Mouse (Mus musculus) gastrocnemius, postnatal 4 days (tissue): ENCODE measurements around the gene Phka2. TPM values are rescaled to one million over a fixed set of nuclear protein-coding genes. Genes with fewer than 3 reads are reported as not detected.

Experiments
- DNase-seq, 2 experiments: peaks; one replicate each; pipeline ENCODE4 v3.0.0; 2021 to 2022; ENCODE audit warnings: low spot score in 2 of 2, mixed read lengths in 2 of 2
- long read RNA-seq, 2 experiments: library from polyadenylated mRNA; stranded (forward); transcript quantifications; one replicate each; pipeline ENCODE4 v2.0.0; 2021
- total RNA-seq, 2 experiments: library from RNA; stranded (reverse); gene quantifications; 2 replicates each; pipeline ENCODE4 v1.2.3; 2021

Gene Phka2
- 10 to 100 TPM; 25.4 to 35.0 TPM for total RNA-seq
- long read RNA-seq, experiment 1, full-length matches to known transcripts, result 7 of 16 reads
- long read RNA-seq, experiment 1, partial matches to known transcripts, result 2 of 16 reads
- long read RNA-seq, experiment 1, other reads (novel, unspliced or antisense), result 7 of 16 reads
- long read RNA-seq, experiment 2, full-length matches to known transcripts, result 8 of 16 reads
- long read RNA-seq, experiment 2, partial matches to known transcripts, result 4 of 16 reads
- long read RNA-seq, experiment 2, other reads (novel, unspliced or antisense), result 4 of 16 reads

- DNase-seq, result peak; percentile 63 to 84
Observed at GRCm38 (mm10) chrX:160502048-160503041, at the start of gene Phka2. Phka2 (plus strand) TSS chrX:160502166.

DNA sequence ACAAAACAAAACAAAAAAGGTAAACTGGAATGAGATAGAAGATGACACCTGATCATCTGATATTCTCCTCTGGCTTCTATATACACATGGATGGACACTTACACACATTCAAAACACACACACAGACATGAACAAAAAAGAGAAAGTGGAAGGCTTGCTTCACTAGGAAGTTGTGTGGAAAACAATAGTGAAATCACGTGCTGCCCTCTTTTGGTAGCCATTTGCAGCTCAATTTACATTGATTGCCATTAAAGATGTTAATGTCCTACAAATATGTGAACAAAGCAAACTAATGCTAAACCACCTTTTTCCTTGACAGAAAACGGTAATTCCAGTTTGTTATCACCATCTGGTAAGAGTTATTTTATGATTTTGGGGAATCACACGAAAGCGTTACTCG is 46.3 kb upstream of the Phka2 start:
- DNase-seq, result no peak

- DNase-seq, result no peak
Observed at GRCm38 (mm10) chrX:160471257-160471786, 30.6 kb upstream of the Phka2 start.

DNA sequence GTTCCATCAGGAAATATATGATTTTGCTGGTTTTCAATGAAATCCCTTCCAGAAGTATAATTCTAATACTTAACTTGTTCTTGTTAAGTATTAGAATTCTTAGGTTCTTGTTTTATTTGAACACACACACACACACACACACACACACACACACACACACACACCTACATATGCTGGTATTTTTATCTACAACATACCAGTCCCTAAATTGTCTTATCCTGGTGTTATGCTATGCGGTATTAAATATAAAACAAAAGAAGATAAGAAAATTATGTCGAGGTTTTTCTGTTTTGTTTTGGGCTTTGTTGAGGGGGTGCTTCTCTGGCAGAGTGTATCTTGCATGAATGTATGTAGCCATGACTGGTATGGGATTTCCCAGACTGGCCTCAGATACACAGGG is 12.2 kb upstream of the Phka2 start:
- DNase-seq, result no peak

- DNase-seq, result no peak
Observed at GRCm38 (mm10) chrX:160494333-160494732, 7.6 kb upstream of the Phka2 start.

- no peak for DNase-seq
Observed at GRCm38 (mm10) chrX:160494921-160495320, 7.0 kb upstream of the Phka2 start.

GRCm38 (mm10) chrX:160496473-160496872 is 5.5 kb upstream of the Phka2 start:
- no peak for DNase-seq

DNA sequence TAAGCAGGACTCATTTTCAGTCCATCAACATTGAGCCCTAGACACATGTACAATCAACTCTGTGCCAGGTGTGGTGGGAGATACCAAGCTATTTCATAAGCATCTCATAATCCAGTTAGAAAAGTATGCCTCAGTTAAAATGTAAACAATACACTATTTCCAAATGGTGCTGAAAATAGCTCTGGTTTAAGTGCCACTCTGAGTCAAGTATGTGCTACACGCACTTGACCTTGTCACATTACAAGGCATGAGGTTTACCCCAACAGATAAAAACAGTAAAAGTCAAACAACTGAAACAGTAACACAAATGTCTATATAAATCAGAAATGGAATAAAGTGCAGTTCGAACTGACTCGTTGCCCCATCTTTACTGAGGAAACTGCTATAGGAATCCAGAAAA is 871 bp upstream of the Phka2 start:
- no peak for DNase-seq

- DNase-seq, result no peak
Observed at GRCm38 (mm10) chrX:160501687-160502047, 299 bp upstream of the Phka2 start.

DNA sequence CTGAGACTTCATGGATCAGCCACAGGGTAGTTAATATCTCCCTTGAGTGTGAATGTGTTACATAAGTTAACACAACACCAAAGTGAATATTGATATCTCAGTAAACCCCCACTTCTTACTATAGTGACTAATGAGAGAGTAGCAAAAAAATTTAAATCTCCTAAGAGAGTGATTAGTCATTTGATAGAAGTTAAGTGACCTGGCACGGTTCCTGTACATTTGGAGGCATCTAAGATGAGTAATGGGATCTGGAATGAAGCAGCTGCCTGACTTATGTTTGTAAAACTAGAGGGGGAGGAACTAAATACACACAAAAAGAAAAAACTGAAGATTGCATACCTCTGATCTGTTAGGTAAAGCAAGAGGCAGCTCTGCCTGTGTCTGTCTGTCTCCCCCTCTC is 7.1 kb downstream of the Phka2 start:
- DNase-seq, result no peak

DNA sequence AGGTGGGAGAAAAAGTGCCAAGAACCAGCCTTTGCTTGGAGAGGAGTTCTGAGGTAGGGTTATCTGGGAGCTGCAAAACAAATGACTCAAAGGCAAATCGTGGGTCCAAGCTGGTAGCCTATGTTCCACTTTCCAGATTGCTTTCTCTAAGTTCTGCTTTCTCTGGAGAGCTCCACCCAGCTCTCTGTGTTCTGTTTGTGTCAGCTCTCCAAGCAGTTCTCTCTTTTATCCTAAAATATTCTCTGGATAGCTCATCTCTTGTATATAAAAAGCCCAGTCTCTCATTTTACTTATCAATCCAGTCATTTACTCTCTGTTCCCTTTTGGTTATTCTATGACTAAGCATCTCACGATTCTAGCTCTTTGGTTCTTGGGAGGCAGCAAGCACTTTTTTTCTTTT is 8.2 kb downstream of the Phka2 start:
- no peak for DNase-seq

- DNase-seq, result no peak
Observed at GRCm38 (mm10) chrX:160516027-160516426, 14.1 kb downstream of the Phka2 start.

GRCm38 (mm10) chrX:160542772-160543171 is 40.8 kb downstream of the Phka2 start:
- DNase-seq, result no peak

- DNase-seq, result no peak
Observed at GRCm38 (mm10) chrX:160548875-160549274, 46.9 kb downstream of the Phka2 start.

GRCm38 (mm10) chrX:160552066-160552465 is 50.1 kb downstream of the Phka2 start:
- DNase-seq, result no peak

DNA sequence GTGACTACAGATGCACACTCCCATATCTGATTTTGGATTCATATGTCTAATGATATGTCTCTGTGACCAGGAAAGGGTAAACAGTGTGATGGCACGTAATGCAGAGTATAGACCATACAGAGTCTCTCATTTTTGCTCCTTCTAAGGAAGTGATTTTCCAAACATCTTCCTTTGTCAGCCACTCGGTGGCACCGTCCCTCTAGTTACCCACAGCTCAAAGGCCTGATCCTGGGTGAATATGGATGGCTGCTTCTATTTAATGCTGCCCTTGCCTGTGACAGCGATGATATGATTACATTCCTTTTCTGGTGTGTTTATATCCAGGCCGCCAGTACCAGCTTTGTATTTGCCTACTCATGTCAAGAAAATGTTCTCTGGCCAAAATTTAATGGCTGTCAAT is 81.6 kb downstream of the Phka2 start:
- no peak for DNase-seq

GRCm38 (mm10) chrX:160584148-160584838 is 82.3 kb downstream of the Phka2 start:
- no peak for DNase-seq

DNA sequence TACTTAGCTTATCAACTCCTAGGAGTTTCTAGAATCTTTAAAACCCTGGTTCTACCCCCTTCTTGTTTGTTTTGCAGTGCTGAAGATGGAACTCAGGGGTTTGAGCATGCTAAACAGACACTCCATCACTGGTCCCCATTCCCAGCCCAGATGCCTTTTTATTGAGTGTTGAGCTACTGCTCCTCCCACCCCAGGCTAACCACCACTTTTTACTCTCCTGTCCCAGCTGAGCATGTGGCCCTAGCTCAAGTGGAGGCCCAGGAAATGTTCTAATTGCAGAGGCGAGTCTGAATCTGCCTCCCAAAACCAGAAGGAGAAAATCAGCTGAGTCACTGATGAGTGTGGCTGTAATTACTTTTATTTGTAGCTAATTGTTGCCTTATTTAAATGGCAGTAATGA is 83.1 kb downstream of the Phka2 start:
- no peak for DNase-seq

- DNase-seq, result no peak
Observed at GRCm38 (mm10) chrX:160588523-160588922, 86.6 kb downstream of the Phka2 start.

GRCm38 (mm10) chrX:160590147-160590546 is 88.2 kb downstream of the Phka2 start:
- no peak for DNase-seq

GRCm38 (mm10) chrX:160592933-160593332 is 91.0 kb downstream of the Phka2 start:
- DNase-seq, result no peak
